Mouse (Mus musculus) layer of hippocampus, adult 9-10 months (tissue): ENCODE results near the gene Rbm25.
"Not testable (repeated sequence)": the region's sequence is repeated elsewhere in the genome, so short reads cannot be mapped to it uniquely, and the experiment has no call there.

ENCODE experiments used
- DNase-seq: peaks from one replicate; pipeline ENCODE4 v3.0.0; 2022; ENCODE audit warnings: low spot score

Rbm25 gene

GRCm38 (mm10) chr12:83630936-83631335 is at the start of gene Rbm25:
Rbm25 (plus strand) TSS chr12:83631236.
- DNase-seq: not testable (repeated sequence)

- DNase-seq: no peak
These were observed 48.9 kb upstream of the Rbm25 start for GRCm38 (mm10) chr12:83582106-83582505.

- DNase-seq: no peak
These were observed 48.3 kb upstream of the Rbm25 start for GRCm38 (mm10) chr12:83582747-83583146.

GRCm38 (mm10) chr12:83586628-83587027 is 44.4 kb upstream of the Rbm25 start:
- no peak for DNase-seq

- DNase-seq: no peak
These were observed 39.1 kb upstream of the Rbm25 start for GRCm38 (mm10) chr12:83591754-83592501.

GRCm38 (mm10) chr12:83594454-83595040 is 36.5 kb upstream of the Rbm25 start:
- DNase-seq: no peak

- no peak for DNase-seq
These were observed 34.7 kb upstream of the Rbm25 start for GRCm38 (mm10) chr12:83596191-83596954.

- peak; percentile 94 for DNase-seq
These were observed 34.0 kb upstream of the Rbm25 start, which contains the start of gene Zfyve1 for GRCm38 (mm10) chr12:83597025-83597501. Zfyve1 (minus strand) TSS chr12:83597222.

- no peak for DNase-seq
These were observed 33.2 kb upstream of the Rbm25 start for GRCm38 (mm10) chr12:83597881-83598280.

- DNase-seq: no peak
These were observed 28.8 kb upstream of the Rbm25 start for GRCm38 (mm10) chr12:83602285-83602684.

- not testable (repeated sequence) for DNase-seq
These were observed 24.6 kb upstream of the Rbm25 start for GRCm38 (mm10) chr12:83606411-83606810.

- DNase-seq: no peak
These were observed 13.8 kb upstream of the Rbm25 start for GRCm38 (mm10) chr12:83617261-83617660.

GRCm38 (mm10) chr12:83618981-83619380 is 12.1 kb upstream of the Rbm25 start:
- no peak for DNase-seq

GRCm38 (mm10) chr12:83620694-83621093 is 10.3 kb upstream of the Rbm25 start:
- not testable (repeated sequence) for DNase-seq

- no peak for DNase-seq
These were observed 8.8 kb upstream of the Rbm25 start for GRCm38 (mm10) chr12:83622031-83622755.

GRCm38 (mm10) chr12:83624321-83624720 is 6.7 kb upstream of the Rbm25 start:
- no peak for DNase-seq

- DNase-seq: peak; percentile 98
These were observed 975 bp downstream of the Rbm25 start for GRCm38 (mm10) chr12:83631743-83632679.

GRCm38 (mm10) chr12:83632680-83633025 is 1.6 kb downstream of the Rbm25 start:
- DNase-seq: peak; percentile 10

- no peak for DNase-seq
These were observed 2.8 kb downstream of the Rbm25 start for GRCm38 (mm10) chr12:83633807-83634206.

GRCm38 (mm10) chr12:83641233-83641632 is 10.2 kb downstream of the Rbm25 start:
- DNase-seq: no peak

GRCm38 (mm10) chr12:83643116-83643515 is 12.1 kb downstream of the Rbm25 start:
- no peak for DNase-seq
